Mouse (Mus musculus): ENCODE data around the gene Noc2l.

DNA sequence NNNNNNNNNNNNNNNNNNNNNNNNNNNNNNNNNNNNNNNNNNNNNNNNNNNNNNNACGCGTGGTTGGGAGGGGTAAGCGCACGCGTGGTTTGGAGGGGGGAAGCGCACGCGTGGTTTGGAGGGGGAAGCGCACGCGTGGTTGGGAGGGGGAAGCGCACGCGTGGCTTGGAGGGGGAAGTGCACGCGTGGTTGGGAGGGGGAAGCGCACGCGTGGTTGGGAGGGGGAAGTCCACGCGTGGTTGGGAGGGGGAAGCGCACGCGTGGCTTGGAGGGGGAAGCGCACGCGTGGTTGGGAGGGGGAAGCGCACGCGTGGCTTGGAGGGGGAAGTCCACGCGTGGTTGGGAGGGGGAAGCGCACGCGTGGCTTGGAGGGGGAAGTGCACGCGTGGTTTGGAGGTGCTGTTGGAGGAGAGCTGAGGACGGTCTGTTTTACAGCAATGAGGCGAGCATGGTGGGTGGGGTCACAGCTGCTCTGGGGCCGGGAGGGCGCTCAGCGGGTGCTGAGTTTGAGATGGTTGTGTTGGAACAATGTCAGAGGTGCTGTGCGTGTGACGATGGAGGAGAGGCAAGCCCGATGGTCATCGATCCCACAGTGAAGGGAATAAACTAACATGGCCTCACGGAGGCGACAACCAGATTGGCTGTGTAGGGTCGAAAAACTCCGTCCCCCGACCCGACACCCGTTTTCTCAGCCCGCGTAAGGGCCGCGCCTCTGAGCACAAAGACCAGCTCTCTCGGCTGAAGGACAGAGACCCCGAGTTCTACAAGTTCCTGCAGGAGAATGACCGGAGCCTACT lies 1.0 kb downstream of the Noc2l start:
- TF ChIP-seq CTCF (IDR thresholded peaks at IDR 0.05; ENCODE audit: low read depth) = no peak
- no peak for TF ChIP-seq EP300 (IDR thresholded peaks at IDR 0.05; ENCODE audit: low read depth)

Measured in liver, postnatal 0 days (tissue).